Mouse (Mus musculus): Measurements from ENCODE around the gene Cabp1. TPM values are rescaled to one million over a fixed set of nuclear protein-coding genes. Genes with fewer than 3 reads are reported as not detected.

Cabp1 gene
- polyA plus RNA-seq, 1 experiment: not detected

GRCm38 (mm10) chr5:115184726-115185125 is 9.5 kb downstream of the Cabp1 start:
- H3K4me3 ChIP-seq (ENCODE audit: insufficient read depth, low read depth, low read length): peak overlapping the region; percentile 17; the same call in 1 of the 2 replicates
- peaks cover 26% of the 10 kb centered on the region for H3K4me1 ChIP-seq (ENCODE audit: control insufficient read depth, insufficient read depth, low read length)
- H3K27ac ChIP-seq (ENCODE audit: insufficient read depth, low read depth, low read length): no peak overlapping the region
- WGBS: 28% methylated on average over 15 of the region's 15 CpGs
- TF ChIP-seq CTCF (IDR thresholded peaks at IDR 0.05; ENCODE audit: insufficient read depth, low read depth, low read length) (no peak), POLR2A (IDR thresholded peaks at IDR 0.05; ENCODE audit: insufficient read depth, low read depth, low read length) (no peak)

GRCm38 (mm10) chr5:115183482-115183881 is 10.7 kb downstream of the Cabp1 start:
- H3K4me3 ChIP-seq (ENCODE audit: insufficient read depth, low read depth, low read length): no peak overlapping the region
- WGBS: 89% methylated on average over 10 of the region's 10 CpGs
- H3K27ac ChIP-seq (ENCODE audit: insufficient read depth, low read depth, low read length): no peak overlapping the region
- H3K4me1 ChIP-seq (ENCODE audit: control insufficient read depth, insufficient read depth, low read length): peaks cover 26% of the 10 kb centered on the region
- TF ChIP-seq POLR2A (IDR thresholded peaks at IDR 0.05; ENCODE audit: insufficient read depth, low read depth, low read length) (no peak), CTCF (IDR thresholded peaks at IDR 0.05; ENCODE audit: insufficient read depth, low read depth, low read length) (no peak)

- H3K27ac ChIP-seq (ENCODE audit: insufficient read depth, low read depth, low read length): no peak overlapping the region
- TF ChIP-seq POLR2A (IDR thresholded peaks at IDR 0.05; ENCODE audit: insufficient read depth, low read depth, low read length) (no peak), CTCF (IDR thresholded peaks at IDR 0.05; ENCODE audit: insufficient read depth, low read depth, low read length) (no peak)
- WGBS: 71% methylated on average over 8 of the region's 8 CpGs
- peaks cover 26% of the 10 kb centered on the region for H3K4me1 ChIP-seq (ENCODE audit: control insufficient read depth, insufficient read depth, low read length)
- no peak overlapping the region for H3K4me3 ChIP-seq (ENCODE audit: insufficient read depth, low read depth, low read length)
Observed at GRCm38 (mm10) chr5:115182925-115183324, 11.3 kb downstream of the Cabp1 start.

- TF ChIP-seq POLR2A (IDR thresholded peaks at IDR 0.05; ENCODE audit: insufficient read depth, low read depth, low read length) (no peak), CTCF (IDR thresholded peaks at IDR 0.05; ENCODE audit: insufficient read depth, low read depth, low read length) (no peak)
- H3K27ac ChIP-seq (ENCODE audit: insufficient read depth, low read depth, low read length): no peak overlapping the region
- WGBS: 82% methylated on average over 13 of the region's 13 CpGs
- H3K4me1 ChIP-seq (ENCODE audit: control insufficient read depth, insufficient read depth, low read length): peaks cover 14% of the 10 kb centered on the region
- no peak overlapping the region for H3K4me3 ChIP-seq (ENCODE audit: insufficient read depth, low read depth, low read length)
Observed at GRCm38 (mm10) chr5:115181248-115181940, 12.8 kb downstream of the Cabp1 start.

- WGBS: 94% methylated on average over 11 of the region's 11 CpGs
- Histone ChIP-seq H3K4me3 (ENCODE audit: insufficient read depth, low read depth, low read length) (no peak overlapping the region), H3K27ac (ENCODE audit: insufficient read depth, low read depth, low read length) (no peak overlapping the region), H3K4me1 (ENCODE audit: control insufficient read depth, insufficient read depth, low read length) (peaks cover 8% of the 10 kb centered on the region)
- TF ChIP-seq CTCF (IDR thresholded peaks at IDR 0.05; ENCODE audit: insufficient read depth, low read depth, low read length) (no peak), POLR2A (IDR thresholded peaks at IDR 0.05; ENCODE audit: insufficient read depth, low read depth, low read length) (no peak)
Observed at GRCm38 (mm10) chr5:115179596-115179995, 14.6 kb downstream of the Cabp1 start.

- H3K4me3 ChIP-seq (ENCODE audit: insufficient read depth, low read depth, low read length): no peak overlapping the region
Observed at GRCm38 (mm10) chr5:115177866-115178265, 16.3 kb downstream of the Cabp1 start.

GRCm38 (mm10) chr5:115174554-115174953 is 19.6 kb downstream of the Cabp1 start:
- TF ChIP-seq POLR2A (IDR thresholded peaks at IDR 0.05; ENCODE audit: insufficient read depth, low read depth, low read length) (no peak), CTCF (IDR thresholded peaks at IDR 0.05; ENCODE audit: insufficient read depth, low read depth, low read length) (no peak)
- Histone ChIP-seq H3K27ac (ENCODE audit: insufficient read depth, low read depth, low read length) (no peak overlapping the region), H3K4me1 (ENCODE audit: control insufficient read depth, insufficient read depth, low read length) (no peaks in the 10 kb centered on the region), H3K4me3 (ENCODE audit: insufficient read depth, low read depth, low read length) (no peak overlapping the region)
- 94% methylated on average over 1 of the region's 1 CpGs for WGBS

More at GRCm38 (mm10) chr5:115177866-115178265, 16.3 kb downstream of the Cabp1 start:
- TF ChIP-seq CTCF (IDR thresholded peaks at IDR 0.05; ENCODE audit: insufficient read depth, low read depth, low read length): no peak
- TF ChIP-seq POLR2A (IDR thresholded peaks at IDR 0.05; ENCODE audit: insufficient read depth, low read depth, low read length): no peak
- Histone ChIP-seq H3K27ac (ENCODE audit: insufficient read depth, low read depth, low read length) (no peak overlapping the region), H3K4me1 (ENCODE audit: control insufficient read depth, insufficient read depth, low read length) (peaks cover 5% of the 10 kb centered on the region; the same call in 1 of the 2 replicates)
- 87% methylated on average over 6 of the region's 6 CpGs for WGBS

GRCm38 (mm10) chr5:115170150-115170549 is 24.0 kb downstream of the Cabp1 start:
- H3K4me3 ChIP-seq (ENCODE audit: insufficient read depth, low read depth, low read length): no peak overlapping the region
- 87% methylated on average over 8 of the region's 8 CpGs for WGBS
- no peak overlapping the region for H3K27ac ChIP-seq (ENCODE audit: insufficient read depth, low read depth, low read length)
- TF ChIP-seq CTCF (IDR thresholded peaks at IDR 0.05; ENCODE audit: insufficient read depth, low read depth, low read length) (no peak), POLR2A (IDR thresholded peaks at IDR 0.05; ENCODE audit: insufficient read depth, low read depth, low read length) (no peak)
- H3K4me1 ChIP-seq (ENCODE audit: control insufficient read depth, insufficient read depth, low read length): no peaks in the 10 kb centered on the region; the same call in 1 of the 2 replicates

- H3K4me1 ChIP-seq (ENCODE audit: control insufficient read depth, insufficient read depth, low read length): no peaks in the 10 kb centered on the region; the same call in 1 of the 2 replicates
- no peak overlapping the region for H3K27ac ChIP-seq (ENCODE audit: insufficient read depth, low read depth, low read length)
- no peak overlapping the region for H3K4me3 ChIP-seq (ENCODE audit: insufficient read depth, low read depth, low read length)
- WGBS: 52% methylated on average over 27 of the region's 27 CpGs
- TF ChIP-seq POLR2A (IDR thresholded peaks at IDR 0.05; ENCODE audit: insufficient read depth, low read depth, low read length) (no peak), CTCF (IDR thresholded peaks at IDR 0.05; ENCODE audit: insufficient read depth, low read depth, low read length) (no peak)
Observed at GRCm38 (mm10) chr5:115168641-115169415, 25.4 kb downstream of the Cabp1 start.

Measured in olfactory bulb, adult 2 months (tissue).